Mouse (Mus musculus) olfactory bulb, adult 2 months (tissue): Measurements from ENCODE around the gene AU022252. TPM values are rescaled to one million over a fixed set of nuclear protein-coding genes. Genes with fewer than 3 reads are reported as not detected.

Experiments used
- H3K27ac ChIP-seq: fragments of 200-500 bp; 2 replicates; pipeline ENCODE4 v1.5.1; 2012; ENCODE audit warnings: low read depth, low read length; ENCODE audit not compliant: insufficient read depth
- H3K4me1 ChIP-seq: fragments of 200-500 bp; 2 replicates; pipeline ENCODE4 v1.6.1; 2012; ENCODE audit warnings: low read length; ENCODE audit not compliant: control insufficient read depth, insufficient read depth
- H3K4me3 ChIP-seq: fragments of 200-500 bp; 2 replicates; pipeline ENCODE4 v1.5.1; 2012; ENCODE audit warnings: mild to moderate bottlenecking, low read depth, low read length, moderate library complexity; ENCODE audit not compliant: insufficient read depth
- CTCF ChIP-seq: fragments of 200-500 bp; IDR thresholded peaks from 2 replicates; pipeline ENCODE4 v1.5.1; 2012; ENCODE audit warnings: low read depth, mild to moderate bottlenecking, low read length, moderate library complexity; ENCODE audit not compliant: insufficient read depth
- POLR2A ChIP-seq: fragments of 200-500 bp; IDR thresholded peaks from 2 replicates; pipeline ENCODE4 v1.6.1; 2012; ENCODE audit warnings: mild to moderate bottlenecking, low read depth, low read length, moderate library complexity; ENCODE audit not compliant: insufficient read depth
- whole genome bisulfite sequencing: fragments of 180-500 bp; shearing (Covaris S2); methylation state at CpG from one replicate; pipeline ENCODE4 v1.1.7; 2018; 5-methylcytosine and 5-hydroxymethylcytosine counted together
- polyA plus RNA-seq: library from polyadenylated mRNA; stranded (reverse); fragments of >200 nt; gene quantifications from 2 replicates; pipeline ENCODE4 v1.2.4, GENCODE M21; 2012; ENCODE audit warnings: low replicate concordance; ENCODE audit not compliant: missing spikeins, insufficient read depth, insufficient read length

AU022252 gene
- polyA plus RNA-seq, 1 experiment, result not detected

DNA sequence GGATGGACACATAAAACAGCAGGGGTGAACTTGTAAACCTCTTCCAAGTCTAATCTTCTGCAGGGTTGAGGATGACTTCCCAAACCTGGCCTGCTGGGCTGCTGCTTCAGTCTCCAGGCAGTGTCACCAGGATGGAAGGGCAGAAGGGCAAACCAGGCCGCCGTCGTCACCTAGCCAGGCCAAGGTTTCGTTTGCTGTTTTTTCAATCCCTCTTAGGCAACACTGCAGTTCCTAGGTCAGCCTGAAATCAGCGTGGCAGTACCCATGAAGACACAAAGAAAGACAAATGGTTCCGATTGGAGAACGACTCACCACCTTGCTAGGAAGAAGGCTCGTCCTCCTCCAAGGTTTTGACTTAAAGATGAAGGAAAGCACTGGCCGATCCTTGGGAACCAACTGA lies 6.8 kb downstream of the AU022252 start:
- Histone ChIP-seq H3K4me1 (no peaks in the 10 kb centered on the region), H3K4me3 (no peak overlapping the region), H3K27ac (no peak overlapping the region)
- no peak for TF ChIP-seq CTCF
- TF ChIP-seq POLR2A, result no peak
- WGBS, result 93% methylated on average over 9 of the region's 9 CpGs

DNA sequence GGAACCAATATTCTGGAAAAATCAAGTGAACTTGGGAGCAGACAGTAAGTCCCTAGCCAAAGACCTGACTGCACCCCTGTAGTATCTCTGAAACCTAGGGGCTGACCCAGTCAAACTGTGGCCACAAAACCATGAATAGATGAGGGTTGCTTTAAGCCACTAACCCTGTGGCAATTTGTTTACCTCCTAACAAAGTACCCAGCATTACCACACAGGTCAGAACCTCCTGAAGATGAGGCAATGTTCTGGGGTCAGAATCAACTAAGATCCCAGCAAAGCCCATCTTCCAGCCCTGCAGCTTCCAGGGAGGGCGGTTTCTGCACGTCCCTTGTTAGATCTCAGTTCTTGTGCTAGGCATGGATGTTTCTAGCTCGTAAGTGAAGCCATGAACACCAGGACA lies 8.0 kb downstream of the AU022252 start:
- H3K4me1 ChIP-seq, result no peaks in the 10 kb centered on the region
- TF ChIP-seq POLR2A (no peak), CTCF (no peak)
- WGBS, result 98% methylated on average over 3 of the region's 3 CpGs
- no peak overlapping the region for H3K4me3 ChIP-seq
- no peak overlapping the region for H3K27ac ChIP-seq

DNA sequence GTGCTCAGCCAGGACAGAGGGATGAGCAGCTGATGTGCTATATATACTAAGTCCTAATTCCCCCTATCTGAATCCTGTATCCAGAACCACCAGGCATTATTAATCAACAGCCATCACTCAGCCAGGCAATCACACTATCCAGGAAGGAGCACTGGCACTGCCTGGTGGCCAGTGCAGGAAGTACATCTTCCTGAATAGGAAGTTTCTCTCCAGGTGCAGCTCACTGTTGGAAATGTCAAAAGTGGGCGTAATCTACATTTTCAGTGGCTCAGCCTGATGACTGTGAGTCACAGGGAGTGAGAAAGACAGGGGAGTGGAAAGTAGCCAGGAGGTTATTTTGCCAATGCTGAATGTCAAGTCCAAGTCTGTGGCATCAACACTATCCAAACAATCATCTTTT lies 8.8 kb downstream of the AU022252 start:
- WGBS, result 78% methylated on average over 1 of the region's 1 CpGs
- H3K27ac ChIP-seq, result no peak overlapping the region
- H3K4me1 ChIP-seq, result no peaks in the 10 kb centered on the region
- H3K4me3 ChIP-seq, result no peak overlapping the region
- TF ChIP-seq POLR2A (no peak), CTCF (no peak)

DNA sequence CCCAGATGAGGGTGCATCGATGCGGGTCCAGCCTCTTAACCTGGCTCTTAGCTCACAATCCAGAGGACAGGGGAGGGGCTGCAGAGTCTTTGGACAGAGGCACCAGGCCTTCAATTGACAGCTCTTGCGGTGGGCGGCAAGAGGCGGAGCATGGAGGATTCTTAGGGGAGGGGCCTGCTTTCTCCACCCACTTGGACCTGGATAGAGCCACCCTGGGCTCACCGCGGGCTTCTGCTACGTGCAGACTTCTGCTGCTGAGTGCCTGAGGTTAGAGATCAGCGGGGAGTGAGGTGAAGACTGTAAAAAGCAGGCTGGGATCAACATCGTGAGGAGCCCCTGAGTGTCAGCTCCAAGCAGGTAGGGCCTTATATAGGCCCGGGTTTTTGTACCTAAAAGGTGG lies 14.3 kb downstream of the AU022252 start, which contains the start of gene Tmem269:
TSS of gene Tmem269 (minus strand) at position 49 of the 400 bp plus-strand sequence.
- TF ChIP-seq CTCF (no peak), POLR2A (no peak)
- H3K27ac ChIP-seq, result no peak within 1 kb of the TSS
- no peaks in the 10 kb centered on the region for H3K4me1 ChIP-seq
- WGBS, result 31% methylated on average over 11 of the region's 11 CpGs
- H3K4me3 ChIP-seq, result no peak within 1 kb of the TSS

DNA sequence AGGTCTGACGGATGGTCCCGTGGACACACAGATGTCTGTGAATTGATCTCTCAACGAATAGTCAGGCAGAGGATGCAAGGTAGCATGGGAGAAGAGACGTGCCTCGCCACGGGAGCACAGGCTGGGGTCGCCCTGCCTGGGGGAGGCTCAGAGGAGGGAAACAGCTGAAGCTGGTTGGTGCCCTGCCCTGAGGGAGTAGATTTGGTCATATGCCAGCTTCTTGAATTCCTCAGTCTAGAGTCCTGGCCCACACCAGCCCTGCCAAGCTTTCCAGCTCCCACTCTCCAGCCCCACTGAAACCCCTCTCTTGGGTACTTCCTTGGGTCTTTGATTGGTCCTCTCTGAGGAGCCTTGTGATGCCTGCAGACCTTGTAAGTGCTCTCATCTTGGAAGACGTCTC lies 15.8 kb downstream of the AU022252 start:
- TF ChIP-seq CTCF (no peak), POLR2A (no peak)
- Histone ChIP-seq H3K4me3 (no peak overlapping the region), H3K4me1 (no peaks in the 10 kb centered on the region), H3K27ac (no peak overlapping the region)
- 46% methylated on average over 8 of the region's 8 CpGs for WGBS

DNA sequence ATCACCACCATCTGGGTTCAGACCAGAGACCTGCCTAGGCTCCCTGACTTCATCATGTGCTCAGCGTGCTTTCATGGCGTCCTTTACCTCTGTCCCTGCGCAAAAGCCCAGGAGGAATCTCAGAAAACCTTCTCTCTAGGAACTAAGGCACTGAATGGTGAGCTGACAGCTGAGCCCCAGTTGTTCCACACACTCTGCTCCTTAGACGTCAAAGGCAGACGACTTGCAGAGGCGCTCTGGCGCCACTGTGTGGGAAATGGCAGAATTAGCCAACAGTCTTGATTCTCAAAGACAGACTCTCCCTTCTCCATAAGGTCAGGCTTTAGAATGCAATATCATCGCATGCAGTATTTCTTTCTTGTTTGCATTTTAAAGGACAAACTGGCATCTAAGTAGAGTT lies 27.8 kb downstream of the AU022252 start:
- H3K4me1 ChIP-seq, result no peaks in the 10 kb centered on the region
- H3K4me3 ChIP-seq, result no peak overlapping the region
- peak; percentile 32; the same call in 1 of the 2 replicates for TF ChIP-seq CTCF
- no peak for TF ChIP-seq POLR2A
- WGBS, result 20% methylated on average over 8 of the region's 8 CpGs
- no peak overlapping the region for H3K27ac ChIP-seq

DNA sequence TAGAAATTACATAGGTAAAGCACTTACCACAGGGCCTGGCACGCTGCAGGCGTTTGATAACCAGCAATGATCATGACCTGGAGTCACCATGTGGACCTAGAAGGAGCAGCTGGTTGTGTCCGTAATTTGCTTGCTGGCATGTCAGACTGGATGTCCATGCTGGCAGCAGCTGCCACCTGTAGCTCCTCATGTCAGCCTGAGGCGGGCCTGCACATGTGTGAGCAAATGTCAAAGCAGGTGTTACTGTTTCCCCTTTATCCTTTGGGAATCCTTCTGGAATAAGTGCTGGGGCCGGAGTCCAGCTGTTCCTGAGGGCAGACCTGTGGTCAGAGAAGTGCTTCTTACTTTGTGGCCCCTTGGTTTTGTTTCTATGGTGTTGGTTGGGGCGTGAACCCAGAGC lies 34.4 kb downstream of the AU022252 start:
- Histone ChIP-seq H3K4me3 (no peak overlapping the region), H3K27ac (no peak overlapping the region), H3K4me1 (peaks cover 8% of the 10 kb centered on the region; the same call in 1 of the 2 replicates)
- WGBS, result 88% methylated on average over 6 of the region's 6 CpGs
- TF ChIP-seq CTCF (no peak), POLR2A (no peak)

DNA sequence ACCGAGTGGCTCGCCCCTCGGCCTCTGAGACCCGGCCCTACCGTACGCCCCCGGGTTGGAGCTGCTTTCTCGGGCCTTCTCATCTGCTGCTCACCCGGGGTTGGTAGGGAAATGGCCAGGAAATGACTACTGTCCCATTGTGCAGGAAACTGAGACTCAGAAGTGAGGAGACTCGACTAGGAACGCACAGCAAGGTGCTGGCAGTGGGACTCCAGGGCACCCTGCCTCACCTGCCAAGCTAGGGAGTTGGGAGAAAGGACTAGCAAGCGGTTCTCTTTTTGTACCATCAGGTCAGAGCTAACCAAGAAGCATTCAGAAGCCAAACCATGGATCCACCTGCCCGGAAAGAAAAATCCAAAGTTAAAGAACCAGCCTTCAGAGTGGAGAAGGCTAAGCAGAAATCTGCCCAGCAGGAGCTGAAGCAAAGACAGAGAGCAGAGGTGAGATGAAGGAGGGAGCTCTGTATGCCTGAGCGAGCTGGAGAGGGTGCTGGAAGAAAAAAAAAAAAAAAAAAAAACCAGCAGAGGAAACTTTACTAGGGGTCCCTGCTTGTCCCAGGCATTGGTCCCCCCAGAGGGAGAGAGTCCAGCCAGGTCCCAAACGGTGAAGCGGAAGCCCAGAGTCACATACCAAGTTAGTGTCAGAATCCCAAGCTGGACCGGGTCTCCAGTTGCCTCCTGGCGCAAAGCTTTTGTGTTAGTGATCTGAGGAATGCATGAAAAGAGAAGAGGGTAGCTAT lies 36.8 kb downstream of the AU022252 start:
- Histone ChIP-seq H3K4me3 (peak overlapping the region; percentile 67), H3K4me1 (peaks cover 8% of the 10 kb centered on the region; the same call in 1 of the 2 replicates), H3K27ac (no peak overlapping the region)
- TF ChIP-seq POLR2A, result no peak
- no peak for TF ChIP-seq CTCF
- WGBS, result 9% methylated on average over 17 of the region's 18 CpGs

DNA sequence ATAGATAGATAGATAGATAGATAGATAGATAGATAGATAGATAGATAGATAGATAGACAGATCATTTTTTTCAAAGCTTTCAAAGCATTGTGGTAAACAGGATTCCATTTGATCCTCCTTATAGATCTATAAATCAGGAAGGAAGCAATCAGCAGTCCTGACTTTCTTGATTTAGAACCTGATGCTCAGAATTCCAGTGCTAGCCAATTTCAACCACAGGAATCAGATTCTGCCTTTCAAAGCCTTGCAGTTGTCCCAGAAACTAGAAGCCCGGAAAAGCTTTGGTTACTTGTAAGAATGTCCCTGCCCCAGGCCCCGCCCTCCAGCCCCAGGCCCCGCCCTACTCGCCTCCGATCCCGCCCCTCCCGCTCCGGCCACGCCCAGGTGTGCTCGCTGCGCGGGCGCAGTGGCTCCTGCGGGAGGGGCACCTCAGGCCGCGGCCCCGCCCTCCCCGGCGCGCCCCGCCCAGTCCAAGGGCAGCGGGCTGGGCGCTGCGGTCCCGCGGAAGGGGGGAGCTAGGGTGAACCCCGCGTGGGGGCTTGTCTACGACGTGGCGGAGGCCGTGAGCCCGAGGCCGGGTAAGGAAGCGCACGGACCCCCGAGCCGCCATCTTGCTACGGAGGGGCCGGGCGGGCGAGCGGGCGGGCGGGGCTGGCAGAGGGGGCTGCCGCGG lies 37.5 kb downstream of the AU022252 start, which contains the start of gene Svbp:
TSS of gene Svbp (plus strand) at position 398 of the 673 bp plus-strand sequence.
- WGBS, result 2% methylated on average over 46 of the region's 47 CpGs
- no peak for TF ChIP-seq POLR2A
- no peak for TF ChIP-seq CTCF
- Histone ChIP-seq H3K27ac (no peak within 1 kb of the TSS), H3K4me1 (peaks cover 8% of the 10 kb centered on the region; the same call in 1 of the 2 replicates), H3K4me3 (peak within 1 kb of the TSS; percentile 67)
